Mouse (Mus musculus): ENCODE data around the gene Gdf15. TPM values are rescaled to one million over a fixed set of nuclear protein-coding genes. Genes with fewer than 3 reads are reported as not detected.

Gene Gdf15
- polyA plus RNA-seq, 1 experiment from 2014 or later: not detected

DNA sequence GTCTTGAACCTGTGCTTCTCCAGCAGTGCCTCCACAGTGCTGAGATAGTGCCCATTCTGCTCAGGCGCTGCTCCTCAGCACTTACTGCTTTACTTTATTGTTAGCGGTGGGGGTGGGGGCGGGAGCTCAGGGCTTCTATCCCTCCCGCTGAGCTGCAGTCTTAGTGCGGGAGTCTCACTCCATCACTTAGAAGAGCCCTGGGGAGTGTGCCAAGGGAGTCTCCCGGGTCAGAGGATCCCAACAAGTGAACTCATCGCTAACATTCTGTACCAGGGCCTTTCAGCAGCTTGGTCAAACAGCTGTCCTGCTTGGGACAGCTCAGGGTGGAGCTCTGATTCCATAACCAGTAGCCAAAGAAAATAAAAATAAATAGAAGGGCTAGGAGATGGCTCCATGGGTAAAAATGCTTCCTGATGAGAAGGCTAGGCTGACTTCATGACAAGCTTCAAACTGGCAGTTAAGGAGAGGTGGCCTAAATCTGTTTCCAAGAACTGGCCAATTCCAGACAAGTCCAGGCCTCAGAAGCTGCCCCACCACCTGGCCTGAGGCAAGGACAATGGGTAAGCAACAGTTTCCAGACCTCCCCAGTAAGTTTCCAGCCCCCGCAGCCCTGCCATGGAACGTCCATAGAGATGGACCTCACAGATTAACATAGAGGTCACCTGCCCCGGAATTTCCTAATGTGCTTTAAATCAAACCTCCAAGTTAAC lies 39.5 kb upstream of the Gdf15 start:
- 59% methylated on average over 10 of the region's 10 CpGs for WGBS
- Histone ChIP-seq H3K4me3 (replicated peaks) (no peak overlapping the region), H3K36me3 (replicated peaks) (0 out of 2 replicates have a peak, but pooled peaks cover 5% of the 10 kb centered on the region), H3K4me1 (peaks cover 19% of the 10 kb centered on the region), H3K9me3 (no peaks in the 10 kb centered on the region; the same call in 1 of the 2 replicates), H3K4me2 (no peak overlapping the region), H3K9ac (no peak overlapping the region), H3K27me3 (no peaks in the 10 kb centered on the region), H3K27ac (no peak overlapping the region)
- ATAC-seq (ENCODE audit: low FRiP score): no peak

DNA sequence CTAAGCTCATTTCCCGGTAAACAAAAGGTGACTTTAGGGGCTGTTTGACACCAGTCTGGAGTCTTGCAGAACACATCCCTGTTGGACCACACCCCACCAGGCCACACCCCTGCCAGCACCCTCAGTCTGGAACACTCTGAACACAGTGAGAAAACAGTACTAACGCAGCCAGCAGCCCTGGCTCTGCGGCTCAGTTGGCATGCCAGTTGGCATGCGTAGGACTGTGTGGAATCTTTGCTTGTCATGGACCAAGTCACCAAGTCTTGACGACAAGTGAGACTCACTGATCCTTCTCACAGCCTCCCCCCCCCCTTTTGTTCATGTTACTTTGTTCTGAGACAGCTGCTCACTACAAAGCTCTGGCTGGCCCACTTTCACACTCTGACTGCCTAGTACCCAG lies 34.8 kb upstream of the Gdf15 start:
- no peaks in the 10 kb centered on the region; the same call in 1 of the 2 replicates for H3K9me3 ChIP-seq
- no peak overlapping the region for H3K9ac ChIP-seq
- no peak overlapping the region for H3K4me2 ChIP-seq
- H3K4me3 ChIP-seq (replicated peaks): no peak overlapping the region
- H3K4me1 ChIP-seq: no peaks in the 10 kb centered on the region
- ATAC-seq (ENCODE audit: low FRiP score): no peak
- no peak overlapping the region for H3K27ac ChIP-seq
- WGBS: 64% methylated on average over 5 of the region's 5 CpGs
- H3K27me3 ChIP-seq: no peaks in the 10 kb centered on the region
- no peaks in the 10 kb centered on the region for H3K36me3 ChIP-seq (replicated peaks)

DNA sequence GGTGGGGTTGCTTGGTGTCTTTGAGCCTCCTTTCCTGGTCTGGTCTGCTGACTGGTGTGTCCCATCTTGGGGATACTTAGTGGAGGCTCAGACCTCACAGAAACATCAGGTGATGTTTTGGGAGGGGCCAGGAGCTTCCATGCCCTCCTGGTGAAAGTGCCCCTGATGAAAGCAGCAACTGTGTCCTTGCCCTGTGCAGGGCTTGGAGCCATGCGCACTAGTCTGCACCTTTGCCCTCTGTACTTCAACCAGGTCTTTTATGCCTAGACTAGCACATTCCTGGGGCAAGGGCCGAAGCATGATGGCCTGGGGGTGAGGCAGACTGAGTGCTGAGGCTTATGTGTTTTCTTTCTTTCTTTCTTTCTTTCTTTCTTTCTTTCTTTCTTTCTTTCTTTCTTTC lies 33.3 kb upstream of the Gdf15 start:
- no peaks in the 10 kb centered on the region; the same call in 1 of the 2 replicates for H3K9me3 ChIP-seq
- WGBS: 95% methylated on average over 2 of the region's 2 CpGs
- no peak overlapping the region for H3K4me3 ChIP-seq (replicated peaks)
- H3K4me1 ChIP-seq: peaks cover under 1% of the 10 kb centered on the region; the same call in 1 of the 2 replicates
- H3K9ac ChIP-seq: no peak overlapping the region
- no peaks in the 10 kb centered on the region for H3K27me3 ChIP-seq
- ATAC-seq (ENCODE audit: low FRiP score): no peak
- no peaks in the 10 kb centered on the region for H3K36me3 ChIP-seq (replicated peaks)
- H3K27ac ChIP-seq: no peak overlapping the region
- no peak overlapping the region for H3K4me2 ChIP-seq

DNA sequence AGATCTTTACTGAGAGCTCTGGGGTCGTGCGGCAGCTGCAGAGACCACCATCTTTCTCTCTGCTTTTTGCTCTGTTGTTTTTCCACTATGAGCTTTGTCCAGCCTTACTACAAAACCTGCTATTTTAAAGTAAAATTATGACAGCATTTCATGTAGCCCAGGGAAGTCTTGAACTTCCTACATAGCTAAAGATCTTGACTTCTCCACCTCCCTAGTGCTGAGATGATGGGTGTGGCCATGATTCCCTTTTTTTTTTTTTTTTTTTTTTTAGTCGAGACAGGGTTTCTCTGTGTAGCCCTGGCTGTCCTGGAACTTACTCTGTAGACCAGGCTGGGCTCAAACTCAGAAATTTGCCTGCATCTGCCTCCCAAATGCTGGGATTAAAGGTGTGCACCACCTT lies 32.4 kb upstream of the Gdf15 start:
- no peaks in the 10 kb centered on the region for H3K36me3 ChIP-seq (replicated peaks)
- H3K9me3 ChIP-seq: no peaks in the 10 kb centered on the region; the same call in 1 of the 2 replicates
- H3K4me3 ChIP-seq (replicated peaks): no peak overlapping the region
- H3K4me1 ChIP-seq: peaks cover 10% of the 10 kb centered on the region; the same call in 1 of the 2 replicates
- H3K27ac ChIP-seq: no peak overlapping the region
- no peaks in the 10 kb centered on the region for H3K27me3 ChIP-seq
- 78% methylated on average over 3 of the region's 3 CpGs for WGBS
- ATAC-seq (ENCODE audit: low FRiP score): no peak
- no peak overlapping the region for H3K4me2 ChIP-seq
- H3K9ac ChIP-seq: no peak overlapping the region

DNA sequence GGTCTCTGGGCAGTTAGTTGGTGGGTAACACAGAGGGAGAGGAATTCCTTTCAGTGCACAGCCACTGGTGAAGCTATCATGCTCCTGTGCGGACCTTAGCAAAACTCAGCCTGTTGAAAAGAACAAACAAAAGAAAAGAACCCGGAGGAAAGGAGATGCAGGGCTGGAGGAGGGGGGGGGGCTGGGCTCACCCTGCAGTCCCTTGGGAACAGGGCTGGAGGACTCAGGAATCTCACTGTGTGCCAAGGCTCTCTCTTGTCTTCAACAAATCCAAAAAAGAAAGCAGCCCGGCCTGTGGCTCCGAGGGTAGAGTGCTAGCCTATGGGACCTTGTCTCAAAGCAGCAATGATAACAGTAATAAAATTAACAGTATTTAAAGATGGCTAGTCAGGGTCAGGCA lies 31.4 kb upstream of the Gdf15 start:
- no peak overlapping the region for H3K4me2 ChIP-seq
- no peak overlapping the region for H3K9ac ChIP-seq
- 31% methylated on average over 4 of the region's 4 CpGs for WGBS
- ATAC-seq (ENCODE audit: low FRiP score): no peak
- no peak overlapping the region for H3K4me3 ChIP-seq (replicated peaks)
- 0 out of 2 replicates have a peak overlapping the region, but pooled peaks have one; percentile 13 for H3K27ac ChIP-seq
- H3K4me1 ChIP-seq: peaks cover 17% of the 10 kb centered on the region
- H3K9me3 ChIP-seq: no peaks in the 10 kb centered on the region; the same call in 1 of the 2 replicates
- no peaks in the 10 kb centered on the region for H3K27me3 ChIP-seq
- H3K36me3 ChIP-seq (replicated peaks): no peaks in the 10 kb centered on the region

DNA sequence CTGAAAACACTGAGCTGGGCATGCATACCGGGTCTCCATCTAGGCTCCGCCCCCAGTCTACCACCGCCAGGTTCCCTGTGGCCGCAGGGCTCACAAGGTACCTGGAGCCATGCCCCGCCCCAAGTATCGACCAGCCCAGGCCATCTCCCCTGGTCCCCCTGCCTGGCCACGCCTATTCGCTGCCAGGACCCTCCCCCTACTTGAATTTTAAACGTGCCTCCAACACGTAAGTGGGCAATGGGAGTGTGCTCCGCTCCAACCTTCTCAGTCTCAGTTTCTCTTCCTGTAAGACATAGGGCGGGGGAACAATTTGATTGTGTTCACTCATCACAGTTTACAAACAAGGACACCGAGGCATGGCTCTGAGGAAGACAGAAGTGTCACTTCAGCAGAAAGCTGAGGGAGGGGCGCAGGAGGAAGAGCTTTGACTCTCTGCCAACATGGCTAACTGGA lies 28.0 kb upstream of the Gdf15 start, which contains the start of gene Pgpep1:
Gene Pgpep1, minus strand, starts transcription at position 116 of the 453 bp plus-strand sequence.
- Histone ChIP-seq H3K4me1 (peaks cover 51% of the 10 kb centered on the region), H3K27ac (peak within 1 kb of the TSS; percentile 54), H3K4me3 (replicated peaks) (peak within 1 kb of the TSS; percentile 78), H3K4me2 (peak within 1 kb of the TSS; percentile 91), H3K27me3 (no peaks in the 10 kb centered on the region), H3K36me3 (replicated peaks) (peaks cover 3% of the 10 kb centered on the region; the same call in 1 of the 2 replicates), H3K9ac (peak within 1 kb of the TSS; percentile 84), H3K9me3 (no peaks in the 10 kb centered on the region)
- WGBS: under 1% methylated on average over 14 of the region's 14 CpGs
- peak; percentile 50; the same call in 1 of the 2 replicates for ATAC-seq (ENCODE audit: low FRiP score)

DNA sequence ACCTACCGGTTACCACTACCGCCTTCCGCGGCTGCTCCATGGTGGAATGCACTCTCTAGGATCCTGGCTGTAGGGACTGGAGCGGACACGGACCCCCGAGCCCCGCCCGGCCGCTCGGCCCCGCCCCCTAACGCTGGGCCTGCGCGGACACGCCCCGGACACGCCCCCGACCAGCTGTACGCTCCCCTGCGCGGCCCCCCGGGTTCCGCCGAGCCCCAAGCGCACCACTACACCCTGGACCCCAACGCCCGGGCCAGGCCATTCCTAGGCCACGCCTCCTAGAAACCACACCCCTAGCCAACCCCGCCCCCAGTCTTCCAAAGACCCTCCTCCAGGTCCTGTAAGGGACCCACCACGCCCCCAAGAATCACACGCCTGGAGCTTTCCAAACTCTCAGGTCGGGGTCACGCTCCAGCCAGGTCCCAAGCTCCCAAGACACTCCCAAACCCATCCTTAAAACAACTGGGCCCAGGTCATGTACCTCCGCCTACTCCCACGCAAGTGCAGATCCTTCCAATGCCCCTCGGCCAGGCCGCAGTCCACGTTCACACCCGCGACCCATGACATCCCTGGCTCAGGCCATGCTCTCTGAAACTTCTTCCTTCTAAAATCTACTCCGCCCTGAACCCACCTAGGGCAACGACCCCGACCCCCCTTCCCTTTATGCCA lies 27.5 kb upstream of the Gdf15 start:
- Histone ChIP-seq H3K9ac (peak overlapping the region; percentile 84), H3K9me3 (no peaks in the 10 kb centered on the region), H3K36me3 (replicated peaks) (peaks cover 8% of the 10 kb centered on the region), H3K27me3 (no peaks in the 10 kb centered on the region), H3K4me3 (replicated peaks) (peak overlapping the region; percentile 78), H3K27ac (peak overlapping the region; percentile 54), H3K4me2 (peak overlapping the region; percentile 91), H3K4me1 (peaks cover 57% of the 10 kb centered on the region)
- WGBS: under 1% methylated on average over 44 of the region's 44 CpGs
- ATAC-seq (ENCODE audit: low FRiP score): peak; percentile 92

DNA sequence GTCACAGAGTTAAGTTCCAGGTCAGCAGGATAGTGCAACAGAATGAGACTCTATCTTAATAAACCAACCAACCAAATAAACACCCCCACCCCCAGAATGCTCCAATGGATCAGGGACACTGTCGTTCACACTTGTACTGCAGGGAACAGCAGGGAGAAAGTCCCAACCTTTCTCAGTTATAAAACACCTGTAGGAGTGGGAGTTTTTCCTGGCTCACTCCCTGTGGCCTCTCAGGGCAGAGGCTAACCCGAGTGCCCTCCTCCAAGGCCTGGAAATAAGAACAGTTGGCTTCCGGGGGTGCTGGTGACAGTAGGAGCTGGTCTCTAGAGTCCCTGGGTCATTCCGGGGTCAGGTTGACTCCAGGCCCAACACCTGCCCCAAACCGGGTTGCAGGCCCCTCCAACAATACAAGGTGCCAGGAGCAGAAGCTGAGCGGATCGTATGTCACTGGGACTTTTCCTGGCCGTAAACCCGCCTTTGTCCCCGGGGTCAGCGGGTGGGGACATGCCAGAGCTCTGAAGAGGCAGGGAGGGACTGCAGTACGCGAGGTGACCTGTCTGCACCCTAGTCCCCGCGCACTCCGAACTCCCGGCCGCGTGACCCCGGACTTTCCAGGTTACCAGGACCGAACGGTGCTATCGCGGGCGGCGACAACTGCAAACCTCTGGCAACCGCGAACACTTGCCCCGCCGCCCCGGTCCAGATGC lies 26.8 kb upstream of the Gdf15 start:
- peak overlapping the region; percentile 54 for H3K27ac ChIP-seq
- H3K36me3 ChIP-seq (replicated peaks): peaks cover 12% of the 10 kb centered on the region
- peak overlapping the region; percentile 84 for H3K9ac ChIP-seq
- no peaks in the 10 kb centered on the region for H3K9me3 ChIP-seq
- peaks cover 60% of the 10 kb centered on the region for H3K4me1 ChIP-seq
- peak overlapping the region; percentile 91 for H3K4me2 ChIP-seq
- no peaks in the 10 kb centered on the region for H3K27me3 ChIP-seq
- H3K4me3 ChIP-seq (replicated peaks): peak overlapping the region; percentile 78
- 1% methylated on average over 31 of the region's 31 CpGs for WGBS
- no peak; the same call in 1 of the 2 replicates for ATAC-seq (ENCODE audit: low FRiP score)

DNA sequence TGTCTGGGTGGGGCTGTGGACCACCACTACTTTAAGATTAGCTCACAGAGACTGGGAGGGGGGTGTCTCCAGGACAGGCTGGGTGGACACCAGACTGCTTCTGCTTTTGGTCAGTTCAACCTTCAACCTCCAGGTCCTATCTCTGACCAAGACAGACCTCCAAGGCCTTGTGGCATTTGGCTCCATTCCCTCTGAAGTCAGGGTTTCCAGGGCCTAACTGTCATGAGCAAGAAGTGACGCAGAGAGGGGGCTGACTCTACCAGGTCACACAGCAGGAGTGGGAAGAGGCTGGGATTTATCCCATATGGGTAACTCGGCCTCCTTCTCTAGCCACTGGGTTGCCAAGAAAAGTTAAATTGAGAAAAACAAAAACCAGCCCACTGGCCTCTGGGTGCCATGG lies 25.5 kb upstream of the Gdf15 start:
- H3K27me3 ChIP-seq: no peaks in the 10 kb centered on the region
- no peaks in the 10 kb centered on the region for H3K9me3 ChIP-seq
- peak overlapping the region; percentile 78; the same call in 1 of the 2 replicates for H3K4me3 ChIP-seq (replicated peaks)
- H3K27ac ChIP-seq: peak overlapping the region; percentile 92
- peaks cover 12% of the 10 kb centered on the region for H3K36me3 ChIP-seq (replicated peaks)
- H3K9ac ChIP-seq: no peak overlapping the region
- WGBS: 81% methylated on average over 2 of the region's 2 CpGs
- H3K4me1 ChIP-seq: peaks cover 60% of the 10 kb centered on the region
- ATAC-seq (ENCODE audit: low FRiP score): no peak
- H3K4me2 ChIP-seq: peak overlapping the region; percentile 91

DNA sequence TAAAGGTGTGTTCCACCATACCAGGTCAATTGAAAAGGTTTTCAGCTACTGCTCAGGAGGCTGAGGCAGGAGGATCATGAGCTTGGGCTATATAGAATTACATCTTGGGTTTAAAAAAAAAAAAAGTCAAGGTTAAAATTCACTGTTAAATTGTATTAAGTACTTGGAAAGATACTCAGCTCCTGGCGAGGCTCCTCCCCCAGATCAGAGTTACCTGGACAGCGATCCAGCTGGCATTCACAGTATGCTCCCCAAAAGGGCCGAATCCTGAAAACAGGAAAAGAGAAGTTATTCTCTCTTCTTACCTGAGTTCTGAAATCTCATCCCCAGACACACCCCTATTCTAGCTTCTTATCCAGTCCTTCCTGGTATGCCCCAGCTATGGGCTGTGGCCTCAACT lies 25.0 kb upstream of the Gdf15 start:
- Histone ChIP-seq H3K27ac (peak overlapping the region; percentile 92), H3K36me3 (replicated peaks) (peaks cover 15% of the 10 kb centered on the region), H3K27me3 (no peaks in the 10 kb centered on the region), H3K9me3 (no peaks in the 10 kb centered on the region), H3K4me1 (peaks cover 60% of the 10 kb centered on the region), H3K4me3 (replicated peaks) (no peak overlapping the region; the same call in 1 of the 2 replicates), H3K4me2 (peak overlapping the region; percentile 91), H3K9ac (no peak overlapping the region)
- 94% methylated on average over 3 of the region's 3 CpGs for WGBS
- ATAC-seq (ENCODE audit: low FRiP score): no peak

DNA sequence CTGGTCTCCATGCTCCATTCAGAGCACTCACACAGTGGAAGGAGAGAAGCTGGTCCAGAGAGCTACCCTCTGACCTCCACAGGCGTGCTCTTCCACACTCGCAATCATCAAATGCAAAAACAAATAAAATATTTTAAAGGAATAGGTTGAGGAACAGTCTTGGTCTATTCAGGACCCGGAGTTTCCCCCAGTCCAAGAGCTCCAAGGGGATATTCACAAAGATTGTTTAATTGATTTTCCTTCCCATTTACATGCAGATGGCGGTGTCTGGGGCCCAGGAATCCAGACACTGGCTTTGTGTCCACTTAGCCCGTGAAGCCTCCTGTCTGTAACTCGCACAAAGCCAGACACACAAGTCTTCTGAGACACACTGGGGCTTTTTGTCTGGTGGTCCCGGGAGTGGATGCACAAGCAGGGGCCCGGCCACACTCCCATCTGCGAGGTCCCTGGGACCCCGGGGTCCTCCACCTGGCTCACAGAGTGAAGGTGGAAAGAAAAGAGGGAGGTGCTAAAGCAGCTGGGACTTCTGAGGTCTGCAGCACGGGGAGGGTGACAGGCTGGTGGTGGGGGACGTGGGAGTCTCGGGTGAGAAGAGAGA lies 24.0 kb upstream of the Gdf15 start:
- H3K27me3 ChIP-seq: no peaks in the 10 kb centered on the region
- peak overlapping the region; percentile 17; the same call in 1 of the 2 replicates for H3K9ac ChIP-seq
- peaks cover 23% of the 10 kb centered on the region for H3K36me3 ChIP-seq (replicated peaks)
- peak overlapping the region; percentile 32 for H3K4me2 ChIP-seq
- peak; percentile 50 for ATAC-seq (ENCODE audit: low FRiP score)
- WGBS: 13% methylated on average over 13 of the region's 13 CpGs
- H3K9me3 ChIP-seq: no peaks in the 10 kb centered on the region
- H3K4me3 ChIP-seq (replicated peaks): no peak overlapping the region
- peak overlapping the region; percentile 92 for H3K27ac ChIP-seq
- H3K4me1 ChIP-seq: peaks cover 60% of the 10 kb centered on the region
